Mouse (Mus musculus): ENCODE measurements around the gene Olfr324.

- TF ChIP-seq CTCF (IDR thresholded peaks at IDR 0.05; ENCODE audit: low read depth) (no peak), EP300 (IDR thresholded peaks at IDR 0.05; ENCODE audit: low read depth) (no peak)
Measured at GRCm38 (mm10) chr11:58594814-58595213, at the start of gene Olfr324.
